Mouse (Mus musculus) layer of hippocampus, adult 11-12 months (tissue): ENCODE results near the gene Bpifb2.

Source experiments
- DNase-seq: peaks from one replicate; pipeline ENCODE4 v3.0.0; 2022; ENCODE audit warnings: low spot score

Bpifb2 gene

GRCm38 (mm10) chr2:153931125-153931524 is 56.3 kb downstream of the Bpifb2 start:
- peak; percentile 7 for DNase-seq

- no peak for DNase-seq
Observed at GRCm38 (mm10) chr2:153933311-153933710, 58.5 kb downstream of the Bpifb2 start.

GRCm38 (mm10) chr2:153935348-153935747 is 60.5 kb downstream of the Bpifb2 start:
- no peak for DNase-seq

- DNase-seq: no peak
Observed at GRCm38 (mm10) chr2:153937843-153938242, 63.0 kb downstream of the Bpifb2 start, which contains the start of gene Bpifb4. Gene Bpifb4 (plus strand): TSS chr2:153938212.

GRCm38 (mm10) chr2:153943537-153943936 is 68.7 kb downstream of the Bpifb2 start:
- DNase-seq: peak; percentile 76

GRCm38 (mm10) chr2:153944567-153944966 is 69.7 kb downstream of the Bpifb2 start:
- no peak for DNase-seq
